Mouse (Mus musculus): ENCODE measurements at regions not wholly inside any gene's neighbourhood (a gene's known extent, or its start where the extent isn't known, plus 50 kb on each side); places are given as distances from the start of the nearest gene placed in this dataset.

GRCm38 (mm10) chr3:52466571-52466970, 198.4 kb downstream of the Foxo1 start:
- TF ChIP-seq CTCF (IDR thresholded peaks at IDR 0.05; ENCODE audit: low read depth, low read length): no peak
- TF ChIP-seq POLR2A (IDR thresholded peaks at IDR 0.05; ENCODE audit: borderline replicate concordance, low read depth, low read length): no peak

Data from bone marrow macrophage, adult 2 months (primary cell).